Mouse (Mus musculus) lung, postnatal 4 days (tissue): ENCODE data around the gene Brd3.
"Not testable (repeated sequence)": the region's sequence is repeated elsewhere in the genome, so short reads cannot be mapped to it uniquely, and the experiment has no call there.

Source experiments
- DNase-seq, 2 experiments: peaks; one replicate each; pipeline ENCODE4 v3.0.0; 2021

The Brd3 gene

GRCm38 (mm10) chr2:27507562-27507961, at the start of gene Brd3:
Gene Brd3 (minus strand): TSS chr2:27507662.
- DNase-seq, result no peak

- no peak for DNase-seq
Observed at GRCm38 (mm10) chr2:27556921-27557320, 49.5 kb upstream of the Brd3 start.

GRCm38 (mm10) chr2:27554308-27554707, 46.8 kb upstream of the Brd3 start:
- DNase-seq, result peak; percentile 56 to 80

GRCm38 (mm10) chr2:27552620-27553287, 45.3 kb upstream of the Brd3 start:
- DNase-seq, result peak; percentile 60 to 86

- DNase-seq, result no peak
Observed at GRCm38 (mm10) chr2:27548664-27549369, 41.4 kb upstream of the Brd3 start.

- DNase-seq, result no peak
Observed at GRCm38 (mm10) chr2:27547986-27548385, 40.5 kb upstream of the Brd3 start.

- no peak for DNase-seq
Observed at GRCm38 (mm10) chr2:27547326-27547725, 39.9 kb upstream of the Brd3 start.

GRCm38 (mm10) chr2:27546041-27546440, 38.6 kb upstream of the Brd3 start:
- DNase-seq, result not testable (repeated sequence)

GRCm38 (mm10) chr2:27545517-27545916, 38.1 kb upstream of the Brd3 start:
- not testable (repeated sequence) for DNase-seq

- DNase-seq, result no peak
Observed at GRCm38 (mm10) chr2:27544613-27545012, 37.2 kb upstream of the Brd3 start.

GRCm38 (mm10) chr2:27541225-27541624, 33.8 kb upstream of the Brd3 start:
- DNase-seq, result no peak

GRCm38 (mm10) chr2:27540515-27540836, 33.0 kb upstream of the Brd3 start:
- no peak for DNase-seq

- peak; percentile 97 to 99 for DNase-seq
Observed at GRCm38 (mm10) chr2:27539772-27540514, 32.5 kb upstream of the Brd3 start.

- no peak for DNase-seq
Observed at GRCm38 (mm10) chr2:27539336-27539735, 31.9 kb upstream of the Brd3 start.

GRCm38 (mm10) chr2:27538455-27539330, 31.2 kb upstream of the Brd3 start:
- DNase-seq, result not testable (repeated sequence)

- DNase-seq, result no peak
Observed at GRCm38 (mm10) chr2:27518283-27518682, 10.8 kb upstream of the Brd3 start.

- DNase-seq, result no peak
Observed at GRCm38 (mm10) chr2:27516289-27516688, 8.8 kb upstream of the Brd3 start.

GRCm38 (mm10) chr2:27515341-27516166, 8.1 kb upstream of the Brd3 start:
- DNase-seq, result no peak

- DNase-seq, result peak; percentile 97 to 99
Observed at GRCm38 (mm10) chr2:27514639-27515328, 7.3 kb upstream of the Brd3 start, which contains the start of gene Wdr5. Gene Wdr5 (plus strand): TSS chr2:27515157.

GRCm38 (mm10) chr2:27513861-27514260, 6.4 kb upstream of the Brd3 start:
- no peak for DNase-seq

- DNase-seq, result no peak
Observed at GRCm38 (mm10) chr2:27512909-27513308, 5.4 kb upstream of the Brd3 start.
